Mouse (Mus musculus): ENCODE measurements around the gene Dock8.

DNA sequence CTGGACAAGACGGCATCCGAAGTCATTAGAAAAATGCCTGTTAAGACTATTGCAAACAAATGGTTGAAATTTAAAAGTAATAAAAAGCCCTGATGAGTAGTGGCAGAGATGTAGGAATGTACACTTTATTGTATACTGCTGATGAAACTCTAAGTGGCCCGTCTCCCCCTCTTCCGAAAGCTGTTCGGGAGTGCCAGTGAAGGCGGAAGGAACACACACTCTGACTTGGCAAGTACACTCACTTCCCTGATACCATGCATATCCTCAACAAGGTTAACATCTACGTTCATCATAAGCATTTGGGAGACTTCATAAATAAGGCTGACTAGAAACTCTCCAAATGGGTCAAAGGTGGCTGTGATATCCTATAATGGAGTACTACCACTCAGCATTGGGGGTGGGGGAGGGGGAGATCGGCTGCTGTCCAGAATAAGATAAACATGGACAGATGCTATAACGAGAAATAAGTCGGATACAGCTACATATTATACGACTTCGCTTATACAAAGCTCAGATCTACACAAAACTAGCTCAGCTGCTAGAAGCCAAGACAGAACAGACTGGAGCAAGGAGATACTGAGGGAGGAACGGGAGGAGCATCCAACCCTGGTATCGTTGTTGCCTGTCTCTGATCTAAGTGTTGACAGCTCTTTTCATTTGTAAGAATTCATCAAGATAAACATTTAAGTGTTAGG is 248.7 kb downstream of the Dock8 start:
- TF ChIP-seq CTCF (IDR thresholded peaks at IDR 0.05; ENCODE audit: control insufficient read depth, insufficient read depth, insufficient read length) (no peak), FOSL1 (IDR thresholded peaks at IDR 0.05; ENCODE audit: insufficient read depth, low read length, poor library complexity, severe bottlenecking) (no peak), MYOG (IDR thresholded peaks at IDR 0.05; ENCODE audit: control insufficient read depth, extremely low read depth, insufficient read length) (no peak), USF1 (IDR thresholded peaks at IDR 0.05; ENCODE audit: low read depth) (no peak)
